Mouse (Mus musculus): Measurements from ENCODE around the gene Trip12. TPM values are rescaled to one million over a fixed set of nuclear protein-coding genes. Genes with fewer than 3 reads are reported as not detected.

The Trip12 gene
- polyA plus RNA-seq (2015; fragmentation: Nextera tagmentation; extraction: Ambion mirVana) = 40.7 and 46.4 TPM in 2 replicates

- H3K9ac ChIP-seq (ENCODE audit: low read depth, low read length) = peak within 1 kb of the TSS; percentile 99
- peak within 1 kb of the TSS; percentile 97 for H3K4me3 ChIP-seq (ENCODE audit: low read depth, low read length)
- no peaks in the 10 kb centered on the region for H3K9me3 ChIP-seq (ENCODE audit: control insufficient read depth)
- H3K4me1 ChIP-seq (replicated peaks; ENCODE audit: control insufficient read depth, insufficient read depth, low read length) = no peaks in the 10 kb centered on the region
- TF ChIP-seq CTCF (IDR thresholded peaks at IDR 0.05; ENCODE audit: low read depth) = peak; percentile 52
- H3K27me3 ChIP-seq (replicated peaks; ENCODE audit: control insufficient read depth, insufficient read depth, low read length) = no peaks in the 10 kb centered on the region
- H3K36me3 ChIP-seq (ENCODE audit: control insufficient read depth, insufficient read depth) = no peaks in the 10 kb centered on the region
- ATAC-seq = peak; percentile 26
- WGBS = under 1% methylated on average over 39 of the region's 39 CpGs
- H3K4me2 ChIP-seq (replicated peaks; ENCODE audit: low read depth) = peak within 1 kb of the TSS; percentile 76
- H3K27ac ChIP-seq (ENCODE audit: low read depth, low read length) = peak within 1 kb of the TSS; percentile 99
Measured at GRCm38 (mm10) chr1:84840018-84840664, at the start of gene Trip12. Trip12 (minus strand) TSS chr1:84840516.

- 57% methylated on average over 7 of the region's 7 CpGs for WGBS
- H3K9me3 ChIP-seq (ENCODE audit: control insufficient read depth) = no peaks in the 10 kb centered on the region
Measured at GRCm38 (mm10) chr1:84890005-84890393, 49.7 kb upstream of the Trip12 start.

GRCm38 (mm10) chr1:84889330-84890004, 49.2 kb upstream of the Trip12 start:
- Histone ChIP-seq H3K4me1 (replicated peaks; ENCODE audit: control insufficient read depth, insufficient read depth, low read length) (no peaks in the 10 kb centered on the region), H3K27me3 (replicated peaks; ENCODE audit: control insufficient read depth, insufficient read depth, low read length) (no peaks in the 10 kb centered on the region), H3K36me3 (ENCODE audit: control insufficient read depth, insufficient read depth) (no peaks in the 10 kb centered on the region), H3K9me3 (ENCODE audit: control insufficient read depth) (no peaks in the 10 kb centered on the region), H3K4me3 (ENCODE audit: low read depth, low read length) (no peak overlapping the region), H3K9ac (ENCODE audit: low read depth, low read length) (no peak overlapping the region), H3K27ac (ENCODE audit: low read depth, low read length) (no peak overlapping the region), H3K4me2 (replicated peaks; ENCODE audit: low read depth) (no peak overlapping the region)
- ATAC-seq = no peak
- WGBS = 63% methylated on average over 8 of the region's 8 CpGs
- TF ChIP-seq CTCF (IDR thresholded peaks at IDR 0.05; ENCODE audit: low read depth) = no peak

More at GRCm38 (mm10) chr1:84890005-84890393, 49.7 kb upstream of the Trip12 start:
- Histone ChIP-seq H3K4me3 (ENCODE audit: low read depth, low read length) (no peak overlapping the region), H3K27me3 (replicated peaks; ENCODE audit: control insufficient read depth, insufficient read depth, low read length) (no peaks in the 10 kb centered on the region), H3K4me2 (replicated peaks; ENCODE audit: low read depth) (no peak overlapping the region), H3K27ac (ENCODE audit: low read depth, low read length) (no peak overlapping the region), H3K36me3 (ENCODE audit: control insufficient read depth, insufficient read depth) (no peaks in the 10 kb centered on the region), H3K4me1 (replicated peaks; ENCODE audit: control insufficient read depth, insufficient read depth, low read length) (no peaks in the 10 kb centered on the region), H3K9ac (ENCODE audit: low read depth, low read length) (no peak overlapping the region)
- no peak for ATAC-seq
- TF ChIP-seq CTCF (IDR thresholded peaks at IDR 0.05; ENCODE audit: low read depth) = no peak

GRCm38 (mm10) chr1:84885921-84886320, 45.6 kb upstream of the Trip12 start:
- H3K27ac ChIP-seq (ENCODE audit: low read depth, low read length) = no peak overlapping the region

GRCm38 (mm10) chr1:84885174-84885573, 44.9 kb upstream of the Trip12 start:
- H3K36me3 ChIP-seq (ENCODE audit: control insufficient read depth, insufficient read depth) = no peaks in the 10 kb centered on the region
- ATAC-seq = no peak
- no peak overlapping the region for H3K9ac ChIP-seq (ENCODE audit: low read depth, low read length)
- no peaks in the 10 kb centered on the region for H3K4me1 ChIP-seq (replicated peaks; ENCODE audit: control insufficient read depth, insufficient read depth, low read length)
- H3K4me3 ChIP-seq (ENCODE audit: low read depth, low read length) = no peak overlapping the region
- peak; percentile 55 for TF ChIP-seq CTCF (IDR thresholded peaks at IDR 0.05; ENCODE audit: low read depth)
- 81% methylated on average over 3 of the region's 3 CpGs for WGBS
- H3K27me3 ChIP-seq (replicated peaks; ENCODE audit: control insufficient read depth, insufficient read depth, low read length) = no peaks in the 10 kb centered on the region
- no peaks in the 10 kb centered on the region for H3K9me3 ChIP-seq (ENCODE audit: control insufficient read depth)
- no peak overlapping the region for H3K27ac ChIP-seq (ENCODE audit: low read depth, low read length)
- H3K4me2 ChIP-seq (replicated peaks; ENCODE audit: low read depth) = no peak overlapping the region

More at GRCm38 (mm10) chr1:84885921-84886320, 45.6 kb upstream of the Trip12 start:
- no peak overlapping the region for H3K4me3 ChIP-seq (ENCODE audit: low read depth, low read length)
- H3K4me2 ChIP-seq (replicated peaks; ENCODE audit: low read depth) = no peak overlapping the region
- TF ChIP-seq CTCF (IDR thresholded peaks at IDR 0.05; ENCODE audit: low read depth) = peak; percentile 33
- H3K9me3 ChIP-seq (ENCODE audit: control insufficient read depth) = no peaks in the 10 kb centered on the region
- no peak for ATAC-seq
- no peaks in the 10 kb centered on the region for H3K36me3 ChIP-seq (ENCODE audit: control insufficient read depth, insufficient read depth)
- H3K4me1 ChIP-seq (replicated peaks; ENCODE audit: control insufficient read depth, insufficient read depth, low read length) = no peaks in the 10 kb centered on the region
- no peak overlapping the region for H3K9ac ChIP-seq (ENCODE audit: low read depth, low read length)
- H3K27me3 ChIP-seq (replicated peaks; ENCODE audit: control insufficient read depth, insufficient read depth, low read length) = no peaks in the 10 kb centered on the region
- WGBS = 90% methylated on average over 6 of the region's 6 CpGs

- no peak for ATAC-seq
- Histone ChIP-seq H3K27me3 (replicated peaks; ENCODE audit: control insufficient read depth, insufficient read depth, low read length) (no peaks in the 10 kb centered on the region), H3K36me3 (ENCODE audit: control insufficient read depth, insufficient read depth) (no peaks in the 10 kb centered on the region), H3K9me3 (ENCODE audit: control insufficient read depth) (no peaks in the 10 kb centered on the region), H3K4me2 (replicated peaks; ENCODE audit: low read depth) (no peak overlapping the region), H3K4me1 (replicated peaks; ENCODE audit: control insufficient read depth, insufficient read depth, low read length) (no peaks in the 10 kb centered on the region), H3K27ac (ENCODE audit: low read depth, low read length) (no peak overlapping the region), H3K4me3 (ENCODE audit: low read depth, low read length) (no peak overlapping the region), H3K9ac (ENCODE audit: low read depth, low read length) (no peak overlapping the region)
- no peak for TF ChIP-seq CTCF (IDR thresholded peaks at IDR 0.05; ENCODE audit: low read depth)
- 66% methylated on average over 4 of the region's 4 CpGs for WGBS
Measured at GRCm38 (mm10) chr1:84883889-84884288, 43.6 kb upstream of the Trip12 start.
